Mouse (Mus musculus) 3T3-L1 (cell line): ENCODE results near the gene Rmnd1.

Source experiments
- DNase-seq: peaks from one replicate; pipeline ENCODE4 v3.0.0-alpha.2; 2015; ENCODE audit warnings: low read depth, low spot score

Gene Rmnd1

GRCm38 (mm10) chr10:4391851-4392250, 40.3 kb downstream of the Rmnd1 start:
- peak; percentile 60 for DNase-seq

DNA sequence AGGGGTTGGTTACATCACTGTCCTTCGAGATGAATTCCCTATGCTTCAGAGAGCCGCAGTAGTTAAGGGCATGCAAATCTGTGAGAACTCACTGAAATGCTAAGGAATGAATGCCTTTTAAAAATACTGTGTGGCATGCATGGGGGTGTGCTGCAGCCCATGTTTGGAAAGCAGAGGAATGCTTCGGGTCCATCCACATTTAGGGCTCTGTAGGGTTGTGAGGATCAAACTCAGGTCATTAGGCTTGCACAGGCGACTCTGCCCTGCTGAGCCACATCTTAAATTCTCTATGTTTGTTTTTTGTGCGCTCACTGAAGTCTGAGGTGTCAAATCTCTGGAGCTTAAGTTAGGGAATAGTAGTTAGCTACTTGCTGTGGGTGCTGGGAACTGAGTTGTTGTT, 41.1 kb downstream of the Rmnd1 start:
- DNase-seq: no peak

DNA sequence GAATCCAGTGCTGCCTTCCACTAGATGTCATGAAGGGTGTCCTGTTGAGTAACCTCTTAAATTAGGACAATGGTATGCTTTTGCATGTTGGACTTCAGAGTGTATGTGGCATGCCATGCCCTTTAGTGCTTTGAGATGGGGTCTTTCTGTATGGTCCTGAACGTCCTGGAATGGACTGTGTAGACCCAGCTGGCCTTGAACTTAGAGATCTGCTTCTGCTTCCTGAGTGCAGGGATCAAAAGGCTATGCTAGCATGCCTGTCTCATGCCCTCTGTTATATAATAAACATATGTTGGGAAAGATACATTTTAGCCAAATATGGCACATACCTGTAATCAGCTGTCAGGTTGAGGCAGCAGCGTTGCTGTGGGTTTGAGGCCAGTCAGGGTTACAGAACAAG, 41.6 kb downstream of the Rmnd1 start:
- DNase-seq: no peak

GRCm38 (mm10) chr10:4389461-4390112, 42.6 kb downstream of the Rmnd1 start:
- DNase-seq: peak; percentile 28

DNA sequence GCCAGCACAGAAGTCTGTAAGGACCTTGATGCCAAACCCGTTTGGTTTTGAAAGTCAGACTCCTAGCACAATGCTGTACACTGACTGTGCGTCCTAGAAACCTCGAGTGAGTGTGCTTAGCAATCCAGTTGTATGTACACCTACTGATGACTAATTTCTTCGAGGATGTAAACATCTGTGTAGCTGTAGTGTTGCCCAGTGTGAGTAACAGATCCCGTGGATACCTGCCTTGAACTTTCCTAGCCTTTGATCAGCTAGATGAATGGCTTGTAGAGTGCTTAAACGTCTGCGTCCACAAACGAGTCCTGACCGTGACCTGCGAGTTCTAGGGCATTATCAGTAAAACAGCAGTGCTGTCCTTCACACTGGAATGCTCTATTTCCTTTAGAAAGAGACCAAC, 43.2 kb downstream of the Rmnd1 start:
- DNase-seq: peak; percentile 58

- DNase-seq: peak; percentile 51
Observed at GRCm38 (mm10) chr10:4388384-4388745, 43.8 kb downstream of the Rmnd1 start.

DNA sequence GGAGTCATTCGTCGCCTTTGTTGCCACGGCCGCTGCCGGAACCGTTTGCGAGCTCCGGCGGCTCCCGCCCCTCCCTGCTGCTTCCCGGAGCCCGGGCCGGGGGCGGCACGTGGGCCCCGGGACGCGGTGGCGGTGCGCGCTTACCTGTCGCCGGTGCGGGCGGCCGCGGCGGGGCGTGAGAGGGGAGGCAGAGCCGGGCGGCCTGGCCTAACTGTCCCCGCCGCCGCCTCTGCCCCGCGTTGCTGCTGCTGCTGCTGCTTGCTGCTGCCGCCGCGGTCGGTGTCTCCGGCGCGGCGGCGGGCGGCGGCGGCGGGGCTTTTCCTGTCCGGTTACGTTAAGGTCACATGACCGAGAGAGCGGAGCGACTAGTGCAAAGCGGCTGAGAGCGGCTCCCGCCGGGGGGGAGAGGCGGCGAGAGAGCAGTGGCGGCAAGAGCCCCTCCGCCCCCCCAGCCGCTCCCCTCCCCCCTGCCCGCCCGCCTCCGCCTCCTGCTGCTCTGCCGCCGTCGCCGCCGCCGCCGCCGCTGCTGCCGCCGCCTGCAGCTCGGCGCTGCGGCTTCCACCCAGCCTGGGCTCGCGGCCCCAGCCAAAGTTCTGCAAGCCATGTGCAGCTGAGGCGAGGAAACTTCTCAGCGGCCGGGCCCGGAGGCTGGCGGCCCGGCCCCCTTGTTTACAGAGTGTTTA, 44.3 kb downstream of the Rmnd1 start, which contains the start of gene Zbtb2:
Gene Zbtb2 (minus strand): TSS at position 408 of the 683 bp plus-strand sequence.
- DNase-seq: peak; percentile 48

GRCm38 (mm10) chr10:4386609-4387591, 45.3 kb downstream of the Rmnd1 start:
- DNase-seq: peak; percentile 90

- no peak for DNase-seq
Observed at GRCm38 (mm10) chr10:4384244-4384643, 47.9 kb downstream of the Rmnd1 start.

GRCm38 (mm10) chr10:4380748-4381147, 51.4 kb downstream of the Rmnd1 start:
- DNase-seq: no peak

GRCm38 (mm10) chr10:4376931-4377330, 55.3 kb downstream of the Rmnd1 start:
- no peak for DNase-seq

GRCm38 (mm10) chr10:4376461-4376860, 55.7 kb downstream of the Rmnd1 start:
- no peak for DNase-seq

- no peak for DNase-seq
Observed at GRCm38 (mm10) chr10:4375267-4375666, 56.9 kb downstream of the Rmnd1 start.

DNA sequence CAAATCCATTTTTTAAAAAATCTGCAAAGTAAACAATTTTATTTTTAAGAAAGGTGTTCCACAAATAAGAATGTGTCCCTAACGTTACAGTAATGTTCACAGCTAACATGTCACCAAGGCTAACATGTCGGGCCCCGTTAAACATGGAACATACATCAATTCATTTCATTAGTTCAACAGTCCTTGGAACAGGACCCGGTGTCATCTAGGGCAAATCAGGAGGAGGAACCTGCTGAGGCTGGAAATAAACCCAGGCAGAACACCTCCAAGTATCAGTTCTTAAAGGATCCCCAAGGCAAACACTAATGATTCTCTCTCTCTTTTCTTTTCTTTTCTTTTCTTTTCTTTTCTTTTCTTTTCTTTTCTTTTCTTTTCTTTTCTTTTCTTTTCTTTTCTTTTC, 57.5 kb downstream of the Rmnd1 start:
- DNase-seq: no peak

GRCm38 (mm10) chr10:4374239-4374638, 57.9 kb downstream of the Rmnd1 start:
- DNase-seq: no peak

- DNase-seq: no peak
Observed at GRCm38 (mm10) chr10:4373558-4373957, 58.6 kb downstream of the Rmnd1 start.

DNA sequence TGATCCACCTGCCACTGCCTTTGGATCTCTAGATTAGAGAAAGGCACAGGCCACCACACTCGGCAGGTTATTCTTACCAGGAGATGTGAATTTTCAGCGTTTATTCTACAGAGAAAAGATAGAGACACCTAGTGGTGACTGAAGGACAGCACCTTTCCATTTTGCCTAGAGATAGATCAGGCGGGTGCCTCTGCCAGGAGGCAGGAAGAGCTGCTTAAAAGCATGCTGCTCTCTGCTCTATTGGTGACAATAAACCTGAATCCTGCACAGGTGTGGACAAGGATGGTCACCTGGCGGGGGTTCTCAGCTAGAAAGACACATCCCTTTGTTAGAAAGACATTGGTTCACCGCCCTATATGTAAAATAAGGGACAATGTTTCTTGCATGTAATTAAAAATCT, 60.2 kb downstream of the Rmnd1 start:
- peak; percentile 62 for DNase-seq

DNA sequence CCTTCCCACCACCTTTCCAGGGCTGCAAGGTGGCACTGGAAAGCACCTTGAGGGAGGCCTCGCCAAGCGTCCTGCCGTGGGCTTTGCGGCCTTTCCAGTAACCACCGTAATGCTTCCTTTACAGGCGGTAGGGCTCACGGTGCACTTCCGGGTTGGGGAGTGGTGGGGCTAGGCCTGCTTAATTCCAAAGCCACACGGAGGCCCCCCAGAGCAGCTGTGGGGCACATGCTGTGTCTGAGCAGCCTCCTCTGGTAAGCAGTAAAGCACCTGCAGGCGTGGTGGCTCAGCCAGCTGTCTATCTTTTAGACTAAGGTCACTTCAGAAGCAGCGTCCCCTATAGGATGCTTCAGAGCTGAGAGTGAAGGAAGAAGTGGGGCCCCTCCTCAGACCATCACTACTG, 62.1 kb downstream of the Rmnd1 start:
- no peak for DNase-seq

- no peak for DNase-seq
Observed at GRCm38 (mm10) chr10:4364618-4365017, 67.6 kb downstream of the Rmnd1 start.

DNA sequence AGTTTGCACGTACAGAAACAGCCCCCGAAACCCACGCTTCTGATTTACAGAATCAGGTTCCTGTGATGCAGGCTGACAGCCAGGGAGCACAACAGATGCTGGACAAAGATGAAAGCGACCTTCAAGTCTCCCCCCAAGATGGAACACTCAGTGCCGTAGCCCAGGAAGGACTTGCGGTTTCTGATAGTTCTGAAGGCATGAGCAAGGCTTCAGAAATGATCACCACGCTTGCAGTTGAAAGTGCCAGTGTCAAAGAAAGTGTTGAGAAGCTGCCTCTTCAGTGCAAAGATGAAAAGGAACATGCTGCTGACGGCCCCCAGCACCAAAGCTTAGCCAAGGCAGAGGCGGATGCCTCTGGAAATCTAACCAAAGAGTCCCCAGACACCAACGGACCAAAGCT, 74.8 kb downstream of the Rmnd1 start:
- no peak for DNase-seq

DNA sequence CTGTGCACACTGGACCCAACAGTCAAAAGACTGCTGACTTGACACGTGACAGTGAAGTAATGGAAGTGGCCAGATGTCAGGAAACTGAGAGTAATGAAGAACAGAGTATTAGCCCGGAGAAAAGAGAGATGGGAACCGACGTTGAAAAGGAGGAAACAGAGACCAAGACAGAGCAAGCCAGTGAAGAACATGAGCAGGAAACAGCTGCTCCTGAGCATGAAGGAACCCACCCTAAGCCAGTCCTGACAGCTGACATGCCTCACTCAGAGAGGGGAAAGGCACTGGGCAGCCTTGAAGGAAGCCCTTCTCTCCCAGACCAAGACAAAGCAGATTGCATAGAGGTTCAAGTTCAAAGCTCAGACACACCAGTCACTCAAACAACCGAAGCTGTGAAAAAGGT, 75.5 kb downstream of the Rmnd1 start:
- DNase-seq: no peak

- DNase-seq: no peak
Observed at GRCm38 (mm10) chr10:4355882-4356451, 76.2 kb downstream of the Rmnd1 start.
